22 mouse cellular contexts compared by ENCODE assay signal in the genomic region with DNA sequence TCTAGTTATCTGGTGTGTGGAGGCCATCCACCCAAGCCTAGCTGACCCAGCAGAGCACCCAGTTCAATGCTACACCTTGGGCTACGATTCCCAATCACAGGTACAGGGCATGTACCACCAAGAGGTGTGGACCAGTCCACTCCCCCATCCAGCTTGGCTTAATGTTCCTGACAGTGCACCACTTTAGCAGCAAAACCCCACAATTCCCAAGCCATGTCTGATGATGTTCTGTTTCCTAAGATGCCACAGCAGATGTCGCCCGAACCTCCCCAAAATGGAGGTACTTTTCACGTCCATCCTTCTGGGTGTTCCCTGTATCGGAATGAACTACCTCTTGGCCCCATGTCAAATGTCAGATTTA. TPM values are rescaled to one million over a fixed set of nuclear protein-coding genes. Genes with fewer than 3 reads are reported as not detected.
DNase-seq lines count a peak whose midpoint lies in the region; ATAC-seq and TF ChIP-seq lines count a peak whose summit lies in the region.
"Had no signal": no experiment of that assay in that cellular context is flagged by ENCODE, and none has a peak within 500 bp of the region (broad histone marks: within the 10 kb centered on the region; RNA-seq: fewer than 3 reads in every experiment).

No protein-coding gene starts in this region.

- H3K9me3 ChIP-seq in forebrain, embryonic 10.5 days = 0 out of 2 replicates have a peak, but pooled peaks cover 5% of the 10 kb centered on the region
- H3K9me3 ChIP-seq in forebrain, embryonic 16.5 days (ENCODE audit: control insufficient read depth, low read length) = no peaks in the 10 kb centered on the region
- no peaks in the 10 kb centered on the region for H3K9me3 ChIP-seq in heart, embryonic 11.5 days (replicated peaks; ENCODE audit: control insufficient read depth, low read length)
- H3K9me3 ChIP-seq in midbrain, embryonic 11.5 days (ENCODE audit: control insufficient read depth, low read length) = no peaks in the 10 kb centered on the region; the same call in 1 of the 2 replicates
- H3K9me3 ChIP-seq in midbrain, postnatal 0 days (ENCODE audit: low read length) = no peaks in the 10 kb centered on the region
- H3K9me3 ChIP-seq in neural tube, embryonic 14.5 days (ENCODE audit: control insufficient read depth, low read length) = no peaks in the 10 kb centered on the region
- H3K9me3 ChIP-seq: embryonic facial prominence, embryonic 10.5 days; heart, embryonic 13.5 days; hindbrain, embryonic 12.5 days had no signal

- H3K36me3 ChIP-seq in forebrain, embryonic 10.5 days (replicated peaks) = no peaks in the 10 kb centered on the region
- H3K36me3 ChIP-seq in forebrain, embryonic 16.5 days (ENCODE audit: control insufficient read depth, insufficient read depth) = no peaks in the 10 kb centered on the region
- no peaks in the 10 kb centered on the region for H3K36me3 ChIP-seq in heart, embryonic 11.5 days (ENCODE audit: control insufficient read depth, insufficient read depth, low read length)
- H3K36me3 ChIP-seq in midbrain, embryonic 11.5 days (ENCODE audit: control insufficient read depth, insufficient read depth, low read length) = no peaks in the 10 kb centered on the region
- H3K36me3 ChIP-seq in midbrain, postnatal 0 days (ENCODE audit: insufficient read depth, low read length) = no peaks in the 10 kb centered on the region
- H3K36me3 ChIP-seq in neural tube, embryonic 14.5 days (ENCODE audit: control insufficient read depth, insufficient read depth, low read length) = no peaks in the 10 kb centered on the region
- H3K36me3 ChIP-seq: embryonic facial prominence, embryonic 10.5 days; G1E; heart, embryonic 13.5 days; hindbrain, embryonic 12.5 days had no signal

- H3K27me3 ChIP-seq in forebrain, embryonic 10.5 days (ENCODE audit: poor library complexity, severe bottlenecking) = peaks cover 20% of the 10 kb centered on the region
- H3K27me3 ChIP-seq in forebrain, embryonic 16.5 days (replicated peaks; ENCODE audit: control insufficient read depth, insufficient read depth, low read length) = no peaks in the 10 kb centered on the region
- no peaks in the 10 kb centered on the region for H3K27me3 ChIP-seq in heart, embryonic 11.5 days (ENCODE audit: control insufficient read depth, insufficient read depth, low read length)
- no peaks in the 10 kb centered on the region; the same call in 1 of the 2 replicates for H3K27me3 ChIP-seq in midbrain, embryonic 11.5 days (ENCODE audit: control insufficient read depth, insufficient read depth, low read length)
- no peaks in the 10 kb centered on the region for H3K27me3 ChIP-seq in midbrain, postnatal 0 days (ENCODE audit: insufficient read depth, low read length)
- no peaks in the 10 kb centered on the region for H3K27me3 ChIP-seq in neural tube, embryonic 14.5 days (ENCODE audit: control insufficient read depth, insufficient read depth, low read length)
- H3K27me3 ChIP-seq: heart, embryonic 13.5 days had no signal

- peak overlapping the region; percentile 76 for H3K27ac ChIP-seq in forebrain, embryonic 10.5 days
- H3K27ac ChIP-seq in forebrain, embryonic 16.5 days (ENCODE audit: low read length) = no peak overlapping the region
- H3K27ac ChIP-seq in heart, embryonic 11.5 days (ENCODE audit: low read depth, low read length) = no peak overlapping the region
- H3K27ac ChIP-seq in midbrain, embryonic 11.5 days (ENCODE audit: low read depth, low read length) = no peak overlapping the region
- H3K27ac ChIP-seq in midbrain, postnatal 0 days (ENCODE audit: low read depth, low read length) = no peak overlapping the region
- no peak overlapping the region for H3K27ac ChIP-seq in neural tube, embryonic 14.5 days (ENCODE audit: low read depth, low read length)
- H3K27ac ChIP-seq: embryonic facial prominence, embryonic 10.5 days; gastrocnemius, adult 2 months; heart, embryonic 13.5 days; hindbrain, embryonic 12.5 days; hindbrain, postnatal 0 days had no signal

- ATAC-seq in forebrain, embryonic 16.5 days = no peak
- ATAC-seq in heart, embryonic 11.5 days (replicated peaks; ENCODE audit: insufficient number of reproducible peaks, low FRiP score, low TSS enrichment) = no peak
- ATAC-seq in midbrain, embryonic 11.5 days (ENCODE audit: low FRiP score) = no peak
- no peak for ATAC-seq in midbrain, postnatal 0 days (ENCODE audit: low FRiP score)
- peak; percentile 38; the same call in 1 of the 2 replicates for ATAC-seq in neural tube, embryonic 14.5 days (ENCODE audit: low read depth)
- ATAC-seq: CD4-positive, CD25-positive, alpha-beta regulatory T cell, adult 4 months; hindbrain, postnatal 0 days had no signal

- no peak for DNase-seq in forebrain, embryonic 10.5 days (ENCODE audit: extremely low spot score, low spot score)
- DNase-seq in heart, adult 11 months = peak; percentile 79
- peak; percentile 69 for DNase-seq in midbrain, embryonic 11.5 days (ENCODE audit: low spot score, missing footprints)
- no peak for DNase-seq in midbrain, postnatal 0 days (ENCODE audit: low spot score)
- DNase-seq: adrenal gland, adult 8-10 months; adrenal gland, postnatal 36 days; B cell, adult 2 months; cerebellum, adult 2 months; cerebellum, postnatal 10 days; gastrocnemius, adult 2 months; gastrocnemius, postnatal 36 days; heart, adult 18-20 months; heart, postnatal 36 days had no signal

- H3K4me3 ChIP-seq in forebrain, embryonic 10.5 days = no peak overlapping the region
- H3K4me3 ChIP-seq in forebrain, embryonic 16.5 days (replicated peaks; ENCODE audit: low read length) = no peak overlapping the region
- H3K4me3 ChIP-seq in heart, embryonic 11.5 days (ENCODE audit: low read depth, low read length) = no peak overlapping the region
- H3K4me3 ChIP-seq in midbrain, embryonic 11.5 days (ENCODE audit: low read depth, low read length) = no peak overlapping the region
- H3K4me3 ChIP-seq in midbrain, postnatal 0 days (ENCODE audit: low read depth, low read length) = no peak overlapping the region
- H3K4me3 ChIP-seq in neural tube, embryonic 14.5 days (ENCODE audit: low read depth, low read length) = no peak overlapping the region
- H3K4me3 ChIP-seq: embryonic facial prominence, embryonic 10.5 days; gastrocnemius, adult 2 months; heart, embryonic 13.5 days; hindbrain, embryonic 12.5 days had no signal

- WGBS in forebrain, embryonic 10.5 days = 94% methylated on average over 5 of the region's 5 CpGs
- 91% methylated on average over 5 of the region's 5 CpGs for WGBS in forebrain, embryonic 16.5 days
- 86% methylated on average over 5 of the region's 5 CpGs for WGBS in heart, embryonic 11.5 days (ENCODE audit: insufficient replicate concordance)
- WGBS in midbrain, embryonic 11.5 days = 91% methylated on average over 5 of the region's 5 CpGs
- WGBS in midbrain, postnatal 0 days = 95% methylated on average over 5 of the region's 5 CpGs
- 86% methylated on average over 5 of the region's 5 CpGs for WGBS in neural tube, embryonic 14.5 days

- H3K4me1 ChIP-seq in forebrain, embryonic 10.5 days = peaks cover 37% of the 10 kb centered on the region
- 0 out of 2 replicates have a peak, but pooled peaks cover 2% of the 10 kb centered on the region for H3K4me1 ChIP-seq in forebrain, embryonic 16.5 days (replicated peaks; ENCODE audit: control insufficient read depth, insufficient read depth, low read length)
- no peaks in the 10 kb centered on the region for H3K4me1 ChIP-seq in heart, embryonic 11.5 days (ENCODE audit: control insufficient read depth, insufficient read depth, low read length)
- peaks cover 7% of the 10 kb centered on the region; the same call in 1 of the 2 replicates for H3K4me1 ChIP-seq in midbrain, embryonic 11.5 days (ENCODE audit: control insufficient read depth, insufficient read depth, low read length)
- no peaks in the 10 kb centered on the region for H3K4me1 ChIP-seq in midbrain, postnatal 0 days (ENCODE audit: insufficient read depth, low read length)
- H3K4me1 ChIP-seq in neural tube, embryonic 14.5 days (ENCODE audit: control insufficient read depth, insufficient read depth, low read length) = no peaks in the 10 kb centered on the region
- H3K4me1 ChIP-seq: heart, embryonic 13.5 days had no signal

- H3K4me2 ChIP-seq in forebrain, embryonic 16.5 days (ENCODE audit: low read length) = no peak overlapping the region
- no peak overlapping the region for H3K4me2 ChIP-seq in heart, embryonic 11.5 days
- no peak overlapping the region for H3K4me2 ChIP-seq in midbrain, embryonic 11.5 days
- no peak overlapping the region for H3K4me2 ChIP-seq in midbrain, postnatal 0 days (ENCODE audit: low read depth, low read length, poor library complexity, severe bottlenecking)
- no peak overlapping the region for H3K4me2 ChIP-seq in neural tube, embryonic 14.5 days (ENCODE audit: low read depth, low read length)
- H3K4me2 ChIP-seq: heart, embryonic 13.5 days; hindbrain, embryonic 12.5 days had no signal

- H3K9ac ChIP-seq in forebrain, embryonic 16.5 days (replicated peaks; ENCODE audit: low read depth, low read length) = no peak overlapping the region
- H3K9ac ChIP-seq in heart, embryonic 11.5 days (ENCODE audit: low read depth, low read length) = no peak overlapping the region
- no peak overlapping the region for H3K9ac ChIP-seq in midbrain, embryonic 11.5 days (ENCODE audit: low read length)
- no peak overlapping the region for H3K9ac ChIP-seq in midbrain, postnatal 0 days (replicated peaks; ENCODE audit: low read length, poor library complexity, severe bottlenecking)
- no peak overlapping the region for H3K9ac ChIP-seq in neural tube, embryonic 14.5 days (replicated peaks; ENCODE audit: low read depth, low read length)
- H3K9ac ChIP-seq: heart, embryonic 13.5 days; hindbrain, embryonic 12.5 days had no signal

- TF ChIP-seq CTCF in midbrain, postnatal 0 days (IDR thresholded peaks at IDR 0.05) = no peak

RNA-seq across cellular contexts. Expression of gene Gas1, which starts 42.7 kb away (rescaled TPM):
- polyA plus RNA-seq in forebrain, embryonic 10.5 days (2016; fragmentation: Nextera tagmentation; extraction: Ambion mirVana) = 72.6 and 72.7 TPM in 2 replicates
- polyA plus RNA-seq in forebrain, embryonic 16.5 days (2015; fragmentation: Nextera tagmentation; extraction: Ambion mirVana) = 18.8 and 26.2 TPM in 2 replicates
- polyA plus RNA-seq in heart, embryonic 11.5 days (2014; fragmentation: Nextera tagmentation; extraction: Ambion mirVana) = 36.2 and 38.2 TPM in 2 replicates
- polyA plus RNA-seq in midbrain, embryonic 11.5 days (2014; fragmentation: Nextera tagmentation; extraction: Ambion mirVana) = 87.2 and 103 TPM in 2 replicates
- 40.9 and 53.4 TPM in 2 replicates for total RNA-seq in midbrain, postnatal 0 days (2014; rRNA removed)
- 12.3 and 12.9 TPM in 2 replicates for polyA plus RNA-seq in midbrain, postnatal 0 days (2015; fragmentation: Nextera tagmentation; extraction: Ambion mirVana)
- polyA plus RNA-seq in neural tube, embryonic 14.5 days (2014; fragmentation: Nextera tagmentation; extraction: Ambion mirVana) = 11.5 and 15.7 TPM in 2 replicates
- total RNA-seq: G1E had no signal
- polyA plus RNA-seq: CD4-positive, CD25-positive, alpha-beta regulatory T cell, adult 4 months; G1E had no signal

Comparison
In these comparisons a context has a peak if more than half of its experiments do, and no peak if none do; other contexts are left out.
1. DNase-seq: peak in heart, adult 11 months (single experiment) and midbrain, embryonic 11.5 days (single experiment); none in forebrain, embryonic 10.5 days (single experiment) and midbrain, postnatal 0 days (single experiment).